In genomic region chr2:167634865-167635512, GRCm38 (mm10) we compare ENCODE assay signal across 8 mouse cellular contexts. TPM values are rescaled to one million over a fixed set of nuclear protein-coding genes. Genes with fewer than 3 reads are reported as not detected.
DNase-seq lines count a peak whose midpoint lies in the region; ATAC-seq lines count a peak whose summit lies in the region.

No protein-coding gene starts in this region.

- H3K4me1 ChIP-seq in kidney, embryonic 14.5 days (ENCODE audit: control insufficient read depth, insufficient read depth, low read length): peaks cover 14% of the 10 kb centered on the region
- H3K4me1 ChIP-seq in embryonic facial prominence, embryonic 12.5 days: peaks cover 16% of the 10 kb centered on the region
- peaks cover 18% of the 10 kb centered on the region for H3K4me1 ChIP-seq in hindbrain, embryonic 16.5 days (ENCODE audit: control insufficient read depth, insufficient read depth, low read depth, low read length)
- H3K4me1 ChIP-seq in midbrain, embryonic 15.5 days: peaks cover 30% of the 10 kb centered on the region

- 75% methylated on average over 7 of the region's 7 CpGs for WGBS in kidney, embryonic 14.5 days
- WGBS in embryonic facial prominence, embryonic 12.5 days: 76% methylated on average over 7 of the region's 7 CpGs
- 77% methylated on average over 7 of the region's 7 CpGs for WGBS in hindbrain, embryonic 16.5 days
- 81% methylated on average over 7 of the region's 7 CpGs for WGBS in midbrain, embryonic 15.5 days

- no peak overlapping the region for H3K9ac ChIP-seq in kidney, embryonic 14.5 days (ENCODE audit: low read depth, low read length)
- no peak overlapping the region for H3K9ac ChIP-seq in embryonic facial prominence, embryonic 12.5 days
- H3K9ac ChIP-seq in hindbrain, embryonic 16.5 days (ENCODE audit: low read depth, low read length): no peak overlapping the region
- H3K9ac ChIP-seq in midbrain, embryonic 15.5 days: peak overlapping the region; percentile 11; the same call in 1 of the 2 replicates

- H3K4me3 ChIP-seq in kidney, embryonic 14.5 days (ENCODE audit: low read length): peak overlapping the region; percentile 20; the same call in 1 of the 2 replicates
- H3K4me3 ChIP-seq in embryonic facial prominence, embryonic 12.5 days: peak overlapping the region; percentile 25
- peak overlapping the region; percentile 40 for H3K4me3 ChIP-seq in hindbrain, embryonic 16.5 days (ENCODE audit: low read length)
- H3K4me3 ChIP-seq in midbrain, embryonic 15.5 days: peak overlapping the region; percentile 27

- H3K27me3 ChIP-seq in kidney, embryonic 14.5 days (ENCODE audit: control insufficient read depth, insufficient read depth, low read length): no peaks in the 10 kb centered on the region
- H3K27me3 ChIP-seq in embryonic facial prominence, embryonic 12.5 days: no peaks in the 10 kb centered on the region
- H3K27me3 ChIP-seq in hindbrain, embryonic 16.5 days (replicated peaks; ENCODE audit: control insufficient read depth, insufficient read depth, low read length): no peaks in the 10 kb centered on the region
- H3K27me3 ChIP-seq in midbrain, embryonic 15.5 days (replicated peaks): no peaks in the 10 kb centered on the region

- H3K9me3 ChIP-seq in kidney, embryonic 14.5 days (ENCODE audit: control insufficient read depth, low read length): no peaks in the 10 kb centered on the region
- H3K9me3 ChIP-seq in embryonic facial prominence, embryonic 12.5 days: no peaks in the 10 kb centered on the region
- H3K9me3 ChIP-seq in hindbrain, embryonic 16.5 days (ENCODE audit: control insufficient read depth, low read length): no peaks in the 10 kb centered on the region
- H3K9me3 ChIP-seq in midbrain, embryonic 15.5 days: no peaks in the 10 kb centered on the region

- no peak for DNase-seq in kidney, postnatal 36 days
- no peak for DNase-seq in spleen, postnatal 36 days (ENCODE audit: low spot score in 2 of 2)
- DNase-seq in right cerebral cortex, adult 18-20 months: no peak
- DNase-seq in kidney, postnatal 4 days: no peak

- H3K36me3 ChIP-seq in kidney, embryonic 14.5 days (ENCODE audit: control insufficient read depth, insufficient read depth, low read length): no peaks in the 10 kb centered on the region
- H3K36me3 ChIP-seq in embryonic facial prominence, embryonic 12.5 days: no peaks in the 10 kb centered on the region
- no peaks in the 10 kb centered on the region for H3K36me3 ChIP-seq in hindbrain, embryonic 16.5 days (ENCODE audit: control insufficient read depth, insufficient read depth, low read length)
- H3K36me3 ChIP-seq in midbrain, embryonic 15.5 days (replicated peaks): no peaks in the 10 kb centered on the region

- H3K4me2 ChIP-seq in kidney, embryonic 14.5 days (replicated peaks; ENCODE audit: low read depth, low read length): peak overlapping the region; percentile 37
- peak overlapping the region; percentile 50 for H3K4me2 ChIP-seq in embryonic facial prominence, embryonic 12.5 days (replicated peaks)
- H3K4me2 ChIP-seq in hindbrain, embryonic 16.5 days (ENCODE audit: low read length): peak overlapping the region; percentile 68
- H3K4me2 ChIP-seq in midbrain, embryonic 15.5 days: peak overlapping the region; percentile 58

- no peak for ATAC-seq in kidney, embryonic 14.5 days (ENCODE audit: low FRiP score, low TSS enrichment)
- no peak for ATAC-seq in embryonic facial prominence, embryonic 12.5 days (ENCODE audit: insufficient number of reproducible peaks, insufficient read depth, low FRiP score, low TSS enrichment)
- ATAC-seq in hindbrain, embryonic 16.5 days: no peak
- no peak for ATAC-seq in midbrain, embryonic 15.5 days (replicated peaks)

- no peak overlapping the region for H3K27ac ChIP-seq in kidney, embryonic 14.5 days (ENCODE audit: low read depth, low read length)
- no peak overlapping the region for H3K27ac ChIP-seq in embryonic facial prominence, embryonic 12.5 days
- no peak overlapping the region for H3K27ac ChIP-seq in hindbrain, embryonic 16.5 days (ENCODE audit: low read depth, low read length)
- no peak overlapping the region for H3K27ac ChIP-seq in midbrain, embryonic 15.5 days

RNA-seq across cellular contexts. Expression of gene Ube2v1, which starts 3.1 kb away (rescaled TPM):
- 212 and 283 TPM in 2 replicates for polyA plus RNA-seq in kidney, embryonic 14.5 days (2014; fragmentation: Nextera tagmentation; extraction: Ambion mirVana)
- 256 and 272 TPM in 2 replicates for polyA plus RNA-seq in embryonic facial prominence, embryonic 12.5 days (2016; fragmentation: Nextera tagmentation; extraction: Ambion mirVana)
- 390 and 393 TPM in 2 replicates for polyA plus RNA-seq in hindbrain, embryonic 16.5 days (2015; fragmentation: Nextera tagmentation; extraction: Ambion mirVana)
- polyA plus RNA-seq in midbrain, embryonic 15.5 days (2015; fragmentation: Nextera tagmentation; extraction: Ambion mirVana): 327 TPM in 2 replicates

RNA-seq across cellular contexts. Expression of gene Gm20431, which starts 26.3 kb away (rescaled TPM):
- polyA plus RNA-seq in kidney, embryonic 14.5 days (2014; fragmentation: Nextera tagmentation; extraction: Ambion mirVana): 5.6 and 6.1 TPM in 2 replicates
- 10.8 and 16.2 TPM in 2 replicates for polyA plus RNA-seq in embryonic facial prominence, embryonic 12.5 days (2016; fragmentation: Nextera tagmentation; extraction: Ambion mirVana)
- 11.9 and 12.8 TPM in 2 replicates for polyA plus RNA-seq in hindbrain, embryonic 16.5 days (2015; fragmentation: Nextera tagmentation; extraction: Ambion mirVana)
- 10.5 and 10.7 TPM in 2 replicates for polyA plus RNA-seq in midbrain, embryonic 15.5 days (2015; fragmentation: Nextera tagmentation; extraction: Ambion mirVana)

RNA-seq across cellular contexts. Expression of gene Cebpb, which starts 53.7 kb away (rescaled TPM):
- 7.7 and 8.3 TPM in 2 replicates for polyA plus RNA-seq in kidney, embryonic 14.5 days (2014; fragmentation: Nextera tagmentation; extraction: Ambion mirVana)
- 7.1 and 7.8 TPM in 2 replicates for polyA plus RNA-seq in embryonic facial prominence, embryonic 12.5 days (2016; fragmentation: Nextera tagmentation; extraction: Ambion mirVana)
- 0.15 and 0.22 TPM in 2 replicates for polyA plus RNA-seq in hindbrain, embryonic 16.5 days (2015; fragmentation: Nextera tagmentation; extraction: Ambion mirVana)
- 1.3 and 2.0 TPM in 2 replicates for polyA plus RNA-seq in midbrain, embryonic 15.5 days (2015; fragmentation: Nextera tagmentation; extraction: Ambion mirVana)

RNA-seq across cellular contexts. Expression of gene Tmem189, which starts 54.6 kb away (rescaled TPM):
- 37.9 and 52.8 TPM in 2 replicates for polyA plus RNA-seq in kidney, embryonic 14.5 days (2014; fragmentation: Nextera tagmentation; extraction: Ambion mirVana)
- polyA plus RNA-seq in embryonic facial prominence, embryonic 12.5 days (2016; fragmentation: Nextera tagmentation; extraction: Ambion mirVana): 45.0 and 46.9 TPM in 2 replicates
- 37.1 and 39.3 TPM in 2 replicates for polyA plus RNA-seq in hindbrain, embryonic 16.5 days (2015; fragmentation: Nextera tagmentation; extraction: Ambion mirVana)
- polyA plus RNA-seq in midbrain, embryonic 15.5 days (2015; fragmentation: Nextera tagmentation; extraction: Ambion mirVana): 33.4 and 37.9 TPM in 2 replicates
